Mouse (Mus musculus): ENCODE data around the gene Dnajb13. TPM values are rescaled to one million over a fixed set of nuclear protein-coding genes. Genes with fewer than 3 reads are reported as not detected.
A peak's percentile ranks its signal among the peaks of the same experiment; 100 is the strongest.

The Dnajb13 gene
- total and polyA plus RNA-seq, 3 experiments, result 2.0 to 3.6 TPM; not detected in 1

DNA sequence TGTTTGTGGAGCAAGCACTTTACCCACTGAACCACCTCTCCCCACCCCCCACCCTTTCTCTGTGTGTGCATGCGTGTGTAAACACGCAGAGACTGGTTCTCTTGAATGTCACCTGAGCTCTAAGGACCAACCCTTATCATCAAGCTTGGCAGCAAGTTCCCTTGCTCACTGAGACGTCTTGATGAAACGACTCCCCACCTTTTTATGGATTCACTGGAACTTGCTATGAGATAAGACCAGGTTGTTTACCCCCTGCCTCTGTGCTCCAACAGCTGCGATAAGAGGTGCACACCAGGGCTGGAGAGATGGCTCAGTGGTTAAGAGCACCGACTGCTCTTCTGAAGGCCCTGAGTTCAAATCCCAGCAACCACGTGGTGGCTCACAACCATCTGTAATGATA lies 5.4 kb upstream of the Dnajb13 start:
- Histone ChIP-seq H3K36me3 (ENCODE audit: control insufficient read depth in 1 of 2, insufficient read depth in 2 of 2, low read length in 2 of 2) (peaks cover 0 to 3% of the 10 kb centered on the region in 2 experiments; a peak in 2 of 4 replicates), H3K4me1 (ENCODE audit: control insufficient read depth in 1 of 2, insufficient read depth in 2 of 2, low read length in 2 of 2) (peaks cover 0 to 9% of the 10 kb centered on the region in 2 experiments; a peak in 2 of 4 replicates), H3K9ac (ENCODE audit: control insufficient read depth, low read depth, low read length, poor library complexity, severe bottlenecking) (no peak overlapping the region), H3K79me2 (ENCODE audit: control insufficient read depth, insufficient read depth, low read length, poor library complexity) (no peaks in the 10 kb centered on the region), H3K9me3 (replicated peaks; ENCODE audit: insufficient read depth, low read length) (no peaks in the 10 kb centered on the region), H3K27ac (ENCODE audit: control insufficient read depth, low read depth, low read length) (no peak overlapping the region), H3K4me3 (ENCODE audit: control insufficient read depth in 1 of 2, insufficient read depth in 1 of 2, low read depth in 2 of 2, low read length in 2 of 2) (no peak overlapping the region), H3K27me3 (ENCODE audit: control insufficient read depth in 1 of 2, insufficient read depth in 2 of 2, low read length in 2 of 2) (no peaks in the 10 kb centered on the region; a peak in 1 of 4 replicates)
- no peak for DNase-seq (ENCODE audit: low read depth, low spot score)
- TF ChIP-seq MAFK (IDR thresholded peaks at IDR 0.05; ENCODE audit: borderline replicate concordance, low read depth, low read length), result no peak
- peak; percentile 90 for TF ChIP-seq TBP (IDR thresholded peaks at IDR 0.05; ENCODE audit: low read depth, low read length)
- no peak for TF ChIP-seq JUND (IDR thresholded peaks at IDR 0.05; ENCODE audit: low read depth, low read length)
- no peak for TF ChIP-seq E2F4 (IDR thresholded peaks at IDR 0.05; ENCODE audit: borderline replicate concordance, low read depth, low read length)
- no peak for TF ChIP-seq NRF1 (IDR thresholded peaks at IDR 0.05; ENCODE audit: insufficient read depth, low read depth, low read length, poor library complexity, severe bottlenecking)

DNA sequence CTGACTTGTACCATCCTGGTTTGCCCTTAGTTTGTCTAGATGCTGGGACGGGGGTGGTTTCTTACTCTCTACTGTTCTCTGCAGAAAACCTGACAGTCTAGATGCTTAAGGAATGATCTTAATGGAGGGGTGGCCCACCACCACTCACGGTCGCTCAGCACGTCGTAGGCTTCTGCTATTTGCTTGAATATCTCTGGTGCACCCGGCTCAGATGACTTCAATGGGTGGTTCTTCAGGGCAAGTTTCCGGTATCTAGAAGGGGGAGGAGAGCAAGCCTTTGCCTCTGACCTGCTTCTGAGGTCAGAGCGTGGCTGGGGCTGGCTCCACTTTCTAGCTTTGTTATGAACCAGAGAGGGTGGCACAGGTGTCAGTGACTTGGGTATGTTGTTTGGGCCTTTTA lies 3.2 kb downstream of the Dnajb13 start:
- peak; percentile 75 for DNase-seq (ENCODE audit: low read depth, low spot score)
- Histone ChIP-seq H3K9me3 (replicated peaks; ENCODE audit: insufficient read depth, low read length) (no peaks in the 10 kb centered on the region), H3K4me1 (ENCODE audit: control insufficient read depth in 1 of 2, insufficient read depth in 2 of 2, low read length in 2 of 2) (peaks cover 2 to 15% of the 10 kb centered on the region in 2 experiments; a peak in 2 of 4 replicates), H3K4me3 (ENCODE audit: control insufficient read depth in 1 of 2, insufficient read depth in 1 of 2, low read depth in 2 of 2, low read length in 2 of 2) (peak overlapping the region; percentile 40 to 64), H3K27me3 (ENCODE audit: control insufficient read depth in 1 of 2, insufficient read depth in 2 of 2, low read length in 2 of 2) (no peaks in the 10 kb centered on the region; a peak in 1 of 4 replicates), H3K36me3 (ENCODE audit: control insufficient read depth in 1 of 2, insufficient read depth in 2 of 2, low read length in 2 of 2) (peaks cover 0 to 5% of the 10 kb centered on the region in 2 experiments; a peak in 2 of 4 replicates), H3K9ac (ENCODE audit: control insufficient read depth, low read depth, low read length, poor library complexity, severe bottlenecking) (peak overlapping the region; percentile 41), H3K27ac (ENCODE audit: control insufficient read depth, low read depth, low read length) (peak overlapping the region; percentile 13; the same call in 1 of the 2 replicates), H3K79me2 (ENCODE audit: control insufficient read depth, insufficient read depth, low read length, poor library complexity) (no peaks in the 10 kb centered on the region)
- TF ChIP-seq ELF1 (IDR thresholded peaks at IDR 0.05; ENCODE audit: low read depth, low read length), result 0 out of 2 replicates have a peak, but pooled peaks have one; percentile 26
- no peak for TF ChIP-seq ZNF384 (IDR thresholded peaks at IDR 0.05; ENCODE audit: low read depth, low read length)
- no peak; the same call in 1 of the 2 replicates for TF ChIP-seq MXI1 (IDR thresholded peaks at IDR 0.05; ENCODE audit: low read depth, low read length)
- TF ChIP-seq JUND (IDR thresholded peaks at IDR 0.05; ENCODE audit: low read depth, low read length), result no peak
- TF ChIP-seq E2F4 (IDR thresholded peaks at IDR 0.05; ENCODE audit: borderline replicate concordance, low read depth, low read length), result no peak
- no peak for TF ChIP-seq CHD2 (IDR thresholded peaks at IDR 0.05; ENCODE audit: low read length)
- TF ChIP-seq SMC3 (IDR thresholded peaks at IDR 0.05; ENCODE audit: low read depth, low read length), result no peak
- no peak for TF ChIP-seq GABPA (IDR thresholded peaks at IDR 0.05; ENCODE audit: low read depth, low read length)
- no peak for TF ChIP-seq EP300 (IDR thresholded peaks at IDR 0.05; ENCODE audit: low read depth in 1 of 2, low read length in 2 of 2)
- no peak for TF ChIP-seq MEF2A (IDR thresholded peaks at IDR 0.05; ENCODE audit: extremely low read depth, insufficient replicate concordance, low read depth, low read length, poor library complexity, severe bottlenecking)
- peak; percentile 26 to 63; a peak in 2 of 4 replicates for TF ChIP-seq POLR2A (IDR thresholded peaks at IDR 0.05; ENCODE audit: control insufficient read depth in 1 of 2, insufficient read depth in 1 of 2, low read depth in 1 of 2, low read length in 2 of 2, poor library complexity in 1 of 2)
- no peak for TF ChIP-seq POLR2AphosphoS5 (IDR thresholded peaks at IDR 0.05; ENCODE audit: borderline replicate concordance, low read depth, low read length)
- no peak for TF ChIP-seq GATA1 (IDR thresholded peaks at IDR 0.05; ENCODE audit: low read depth, low read length)
- TF ChIP-seq RCOR1 (IDR thresholded peaks at IDR 0.05; ENCODE audit: low read depth, low read length), result 0 out of 2 replicates have a peak, but pooled peaks have one; percentile 20
- no peak for TF ChIP-seq ZC3H11A (IDR thresholded peaks at IDR 0.05; ENCODE audit: low read depth, low read length)
- TF ChIP-seq TBP (IDR thresholded peaks at IDR 0.05; ENCODE audit: low read depth, low read length), result no peak
- peak; percentile 42; the same call in 1 of the 2 replicates for TF ChIP-seq NELFE (IDR thresholded peaks at IDR 0.05; ENCODE audit: low read depth, low read length)
- TF ChIP-seq BHLHE40 (IDR thresholded peaks at IDR 0.05; ENCODE audit: borderline replicate concordance, low read depth, low read length), result no peak
- no peak for TF ChIP-seq RAD21 (IDR thresholded peaks at IDR 0.05; ENCODE audit: low read depth, low read length)
- TF ChIP-seq MYB (IDR thresholded peaks at IDR 0.05; ENCODE audit: low read depth, low read length), result no peak
- 0 out of 2 replicates have a peak, but pooled peaks have one; percentile 11 for TF ChIP-seq USF1 (IDR thresholded peaks at IDR 0.05; ENCODE audit: low read depth, low read length)
- no peak for TF ChIP-seq SIN3A (IDR thresholded peaks at IDR 0.05; ENCODE audit: low read length)
- TF ChIP-seq NRF1 (IDR thresholded peaks at IDR 0.05; ENCODE audit: insufficient read depth, low read depth, low read length, poor library complexity, severe bottlenecking), result no peak
- no peak for TF ChIP-seq ZKSCAN1 (IDR thresholded peaks at IDR 0.05; ENCODE audit: low read depth, low read length)
- TF ChIP-seq MAFK (IDR thresholded peaks at IDR 0.05; ENCODE audit: borderline replicate concordance, low read depth, low read length), result no peak
- no peak for TF ChIP-seq KAT2A (conservative IDR thresholded peaks at IDR 0.05; ENCODE audit: low read depth, low read length)
- TF ChIP-seq TCF12 (IDR thresholded peaks at IDR 0.05; ENCODE audit: low read depth, low read length), result peak; percentile 29; the same call in 1 of the 2 replicates
- no peak for TF ChIP-seq TAL1 (IDR thresholded peaks at IDR 0.05; ENCODE audit: low read length)
- no peak for TF ChIP-seq POLR2AphosphoS2 (IDR thresholded peaks at IDR 0.05; ENCODE audit: low read length)
- 0 out of 2 replicates have a peak, but pooled peaks have one; percentile 32 for TF ChIP-seq ZMIZ1 (IDR thresholded peaks at IDR 0.05; ENCODE audit: low read depth, low read length)

All from MEL (cell line).